Mouse (Mus musculus): ENCODE results near the gene Pptc7.

- TF ChIP-seq EP300 (IDR thresholded peaks at IDR 0.05; ENCODE audit: insufficient read depth, low read depth, low read length) (no peak), POLR2A (IDR thresholded peaks at IDR 0.05; ENCODE audit: insufficient read depth, low read depth, low read length) (no peak)
These were observed 40.2 kb upstream of the Pptc7 start for GRCm38 (mm10) chr5:122243781-122244523.
